Mouse (Mus musculus) cerebellum, adult 2 months (tissue): ENCODE data around the gene Dynlt1b.
"Not testable (repeated sequence)": the region's sequence is repeated elsewhere in the genome, so short reads cannot be mapped to it uniquely, and the experiment has no call there.

ENCODE experiments used
- CTCF ChIP-seq: fragments of 200-500 bp; IDR thresholded peaks from 2 replicates; pipeline ENCODE4 v1.5.1; 2011; ENCODE audit warnings: low read depth, mild to moderate bottlenecking, control low read depth, low read length, moderate library complexity, borderline replicate concordance; ENCODE audit not compliant: insufficient read depth
- POLR2A ChIP-seq: fragments of 200-500 bp; IDR thresholded peaks from 2 replicates; pipeline ENCODE4 v1.6.1; 2011; ENCODE audit warnings: low read length, control low read depth, borderline replicate concordance; ENCODE audit not compliant: insufficient read depth

DNA sequence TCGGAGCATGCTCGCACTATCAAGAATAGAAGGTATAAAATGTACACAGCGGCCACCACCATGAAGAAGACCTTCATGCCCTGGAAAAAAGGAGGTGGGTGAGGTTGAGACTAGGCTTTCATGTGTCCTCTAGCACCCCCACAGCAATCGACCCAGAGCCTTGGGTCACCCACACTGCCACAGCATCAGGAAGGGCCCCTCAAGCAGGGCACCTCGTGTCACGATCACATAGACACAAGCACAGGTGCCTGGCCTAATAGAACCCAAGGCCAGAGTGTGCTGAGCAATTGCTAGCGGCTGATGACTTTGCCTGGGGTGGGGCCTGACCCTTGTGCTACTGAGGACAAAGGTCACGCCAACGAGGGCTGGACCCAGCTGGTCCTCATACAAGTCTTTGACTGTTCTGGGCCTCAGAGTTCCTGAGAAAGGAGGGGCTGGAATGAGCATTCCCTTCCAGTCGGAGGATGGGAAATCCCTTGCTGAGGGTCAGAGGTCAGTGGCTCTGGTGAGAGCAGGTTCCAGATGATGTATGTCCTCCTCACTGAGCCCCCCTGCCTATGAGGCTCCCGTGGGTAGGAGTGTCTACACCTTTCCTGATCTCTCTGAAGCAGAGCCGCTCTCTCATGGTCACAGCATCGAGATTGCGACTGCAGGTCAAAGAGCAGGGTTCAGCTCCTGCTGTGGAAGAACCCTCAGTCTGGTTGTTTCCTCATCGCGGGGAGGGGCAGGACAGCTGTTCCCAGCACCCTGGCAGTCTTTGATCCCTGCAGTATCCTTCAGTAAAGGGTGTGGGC lies 16.1 kb downstream of the Dynlt1b start:
- TF ChIP-seq POLR2A, CTCF: not testable (repeated sequence)
